Mouse (Mus musculus) layer of hippocampus, postnatal 10 days (tissue): ENCODE data around the gene Apmap. TPM values are rescaled to one million over a fixed set of nuclear protein-coding genes. Genes with fewer than 3 reads are reported as not detected.
"Not testable (repeated sequence)": the region's sequence is repeated elsewhere in the genome, so short reads cannot be mapped to it uniquely, and the experiment has no call there.

ENCODE experiments used
- DNase-seq, 2 experiments: peaks; one replicate each; pipeline ENCODE4 v3.0.0; 2021; ENCODE audit warnings: low spot score in 2 of 2
- total RNA-seq, 2 experiments: library from RNA; stranded (reverse); gene quantifications; 2 replicates each; pipeline ENCODE4 v1.2.3; 2021

The Apmap gene
- total RNA-seq, 2 experiments from 2014 or later = 48.9 to 53.0 TPM

- no peak for DNase-seq
Measured at GRCm38 (mm10) chr2:150623957-150624356, 15.6 kb upstream of the Apmap start.

GRCm38 (mm10) chr2:150621698-150622097 lies 13.3 kb upstream of the Apmap start:
- DNase-seq = no peak

- DNase-seq = no peak
Measured at GRCm38 (mm10) chr2:150610097-150610496, 1.7 kb upstream of the Apmap start.

DNA sequence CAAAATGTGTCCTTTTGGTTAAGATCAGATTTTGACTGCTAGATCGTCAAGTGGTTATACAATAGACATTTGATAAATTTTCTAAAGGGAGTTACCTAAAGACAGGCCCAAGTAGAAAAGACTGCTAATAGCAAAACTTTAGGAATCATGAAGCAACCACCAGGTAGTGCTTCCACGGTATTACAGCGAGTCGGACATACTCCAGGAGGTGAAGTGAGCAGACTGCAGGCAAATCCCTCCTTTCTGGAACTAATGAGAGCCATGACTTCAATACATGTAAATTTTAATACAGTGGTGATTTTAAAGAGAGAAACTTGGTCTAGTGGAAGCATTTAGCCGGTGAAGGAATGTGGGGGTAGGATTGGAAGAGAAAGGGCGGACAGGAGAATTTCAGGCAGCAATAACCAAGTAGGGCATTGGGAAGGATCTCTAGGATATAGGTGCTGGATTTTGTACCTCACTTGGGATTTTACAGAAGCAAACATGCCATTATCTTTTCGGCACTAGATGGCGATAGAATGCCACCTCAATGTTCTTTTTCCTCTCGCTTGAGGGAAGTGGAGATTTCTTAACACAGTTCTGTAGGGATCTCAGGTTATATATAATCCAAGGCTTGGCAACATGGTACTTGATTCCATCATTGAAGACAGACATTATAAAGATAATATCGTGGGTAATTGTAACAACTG lies 649 bp upstream of the Apmap start:
- DNase-seq = peak; percentile 72 to 75

GRCm38 (mm10) chr2:150607086-150607485 lies 1.3 kb downstream of the Apmap start:
- no peak for DNase-seq

DNA sequence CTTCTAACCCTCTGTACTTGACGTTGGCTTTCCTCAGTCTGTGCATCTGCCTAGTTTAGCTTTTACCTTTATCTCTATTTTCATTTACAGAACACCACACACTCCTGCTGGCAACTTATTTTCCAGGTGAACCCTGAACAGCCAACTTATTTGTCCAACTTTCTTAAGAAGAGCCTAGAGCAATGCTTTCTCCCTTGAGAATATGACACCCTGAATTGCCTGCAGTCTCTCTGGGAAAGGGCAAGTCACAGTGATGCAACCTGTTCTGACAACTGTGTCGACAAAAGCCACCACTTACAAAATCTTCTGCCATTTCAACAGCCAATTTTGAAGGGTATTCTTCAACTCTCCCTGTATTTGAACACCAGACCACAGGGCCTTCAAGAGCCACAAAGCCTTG lies 3.6 kb downstream of the Apmap start:
- DNase-seq = no peak

DNA sequence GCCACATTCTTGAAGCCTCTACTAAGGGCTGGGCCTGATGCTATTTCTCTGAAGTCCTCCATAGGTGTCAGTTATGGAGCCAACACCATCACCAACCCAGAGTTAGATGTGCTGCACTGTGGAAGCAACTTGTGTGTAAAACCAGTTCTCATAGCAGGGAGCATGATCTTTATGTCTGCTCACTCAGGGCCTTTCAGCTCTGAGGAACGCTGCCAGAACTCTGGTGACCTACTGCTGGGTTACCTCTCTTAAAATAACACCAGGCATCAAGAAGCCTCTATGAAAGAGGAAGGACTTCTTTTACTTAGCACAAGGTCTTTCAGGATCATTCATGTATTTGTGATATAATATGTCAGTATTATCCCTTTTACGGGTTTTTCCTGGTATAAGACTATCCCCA lies 6.2 kb downstream of the Apmap start:
- no peak for DNase-seq

DNA sequence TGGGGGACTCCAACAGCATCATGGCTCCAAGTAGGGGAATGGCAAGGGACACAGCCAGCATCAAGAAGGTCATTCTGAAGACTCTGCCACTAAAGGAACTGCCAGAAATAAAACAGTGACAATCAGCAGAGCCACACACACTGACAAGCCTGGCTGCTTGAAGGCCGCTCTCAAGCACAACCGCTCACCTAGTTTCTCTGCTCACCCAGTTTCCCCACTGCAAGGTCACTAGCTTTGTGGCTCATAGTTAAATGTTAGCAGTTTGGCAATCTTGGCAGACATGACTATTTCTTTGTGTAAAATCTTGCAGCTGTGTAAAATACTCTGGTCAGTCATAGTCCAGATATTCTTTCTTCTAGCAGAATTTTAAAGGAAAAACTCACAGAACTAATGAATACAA lies 8.1 kb downstream of the Apmap start:
- no peak for DNase-seq

- no peak for DNase-seq
Measured at GRCm38 (mm10) chr2:150595411-150596190, 12.8 kb downstream of the Apmap start.

DNA sequence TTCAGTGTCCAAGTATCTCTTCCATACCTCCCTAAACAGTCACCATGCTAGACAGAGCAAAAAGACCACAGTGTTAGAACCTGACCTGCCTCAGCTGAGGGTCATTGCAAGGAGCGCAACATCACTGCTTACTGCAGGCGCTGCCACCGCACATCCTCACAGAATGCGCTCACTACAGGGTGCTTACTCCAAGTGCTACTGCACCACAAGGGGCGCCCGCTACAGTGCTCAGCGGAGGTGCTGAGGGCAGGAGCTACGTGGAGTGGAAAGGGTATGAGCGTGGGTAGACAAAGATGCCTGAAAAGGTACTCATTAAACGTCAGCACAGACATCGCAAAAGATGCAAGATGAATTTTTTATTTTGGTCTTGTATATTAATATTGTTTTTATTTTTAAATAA lies 19.3 kb downstream of the Apmap start:
- DNase-seq = no peak

- no peak for DNase-seq
Measured at GRCm38 (mm10) chr2:150579628-150580027, 28.7 kb downstream of the Apmap start.

GRCm38 (mm10) chr2:150578603-150579002 lies 29.8 kb downstream of the Apmap start:
- DNase-seq = no peak

DNA sequence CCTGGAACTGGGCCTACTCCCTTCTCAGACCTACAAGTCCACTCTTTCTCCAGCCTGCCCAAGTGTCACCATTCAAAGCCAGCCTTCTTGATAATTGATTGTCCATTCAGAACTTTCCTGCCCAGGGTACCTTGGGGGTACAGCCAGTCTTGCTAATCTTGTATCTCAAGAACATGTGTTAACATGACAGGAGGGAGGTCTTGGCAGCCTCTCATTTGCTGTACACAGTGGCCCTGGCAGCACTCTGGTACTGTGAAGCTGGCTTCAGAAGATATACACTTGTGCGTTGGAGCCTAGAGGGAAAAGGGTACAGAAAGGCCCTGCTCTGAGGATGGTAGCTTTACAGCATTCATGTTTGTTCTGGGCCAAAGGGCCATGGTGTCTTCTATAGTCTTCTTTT lies 32.1 kb downstream of the Apmap start:
- DNase-seq = no peak

GRCm38 (mm10) chr2:150572463-150572862 lies 35.9 kb downstream of the Apmap start:
- DNase-seq = no peak

DNA sequence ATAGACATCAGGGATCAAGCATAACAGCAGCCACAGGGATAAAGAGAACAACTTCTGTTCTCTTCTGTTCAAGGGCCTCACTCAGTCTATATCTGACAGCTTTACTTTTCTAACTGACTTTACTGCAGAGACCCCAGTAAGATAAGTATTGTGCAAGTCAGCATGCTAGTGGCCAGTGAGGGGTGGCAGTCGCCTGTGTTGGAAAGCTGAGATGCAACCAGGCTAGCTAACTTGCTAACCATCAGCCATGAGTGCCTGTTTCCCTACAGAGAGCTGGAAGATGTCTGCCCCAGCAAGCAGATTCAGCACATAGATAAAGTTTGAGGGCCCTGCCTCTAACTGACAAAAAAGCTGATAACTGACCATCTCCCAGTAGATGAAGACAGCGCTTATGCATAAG lies 37.6 kb downstream of the Apmap start:
- DNase-seq = no peak

DNA sequence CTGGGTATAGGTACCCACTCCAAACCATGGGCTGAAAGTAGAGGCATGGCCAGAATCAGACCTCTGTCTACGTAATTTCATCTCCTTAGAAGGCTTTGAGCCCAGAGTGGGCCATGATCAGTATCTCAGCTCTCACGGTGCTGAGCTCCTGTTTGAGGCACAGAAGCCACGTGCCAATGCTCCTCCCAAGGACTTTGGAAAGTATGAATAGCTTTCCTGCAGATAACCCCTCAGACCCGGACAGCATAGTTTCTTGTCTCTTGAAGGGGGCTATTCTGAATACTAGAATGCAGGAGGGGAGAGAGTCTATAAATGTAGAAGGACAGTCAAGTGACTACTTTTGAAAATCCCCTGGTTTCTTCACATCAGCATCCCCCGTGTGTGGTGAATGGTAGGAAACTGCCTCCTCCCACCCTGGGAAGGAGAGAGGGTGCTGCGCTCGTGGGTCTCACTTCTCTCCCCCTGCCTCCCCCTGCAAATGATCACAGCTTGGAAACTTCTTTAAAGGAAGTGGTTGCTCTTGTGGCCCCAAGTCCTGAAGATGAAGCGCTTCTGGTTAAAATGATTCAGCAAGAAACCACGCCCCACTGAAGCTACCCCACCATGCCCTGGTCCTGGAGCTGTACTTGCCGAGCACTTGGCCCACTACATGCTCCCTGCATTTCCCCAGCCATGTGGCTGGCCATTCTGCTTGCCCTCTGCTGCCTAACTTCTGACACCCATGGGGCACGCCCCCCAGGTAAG lies 38.3 kb downstream of the Apmap start, which contains the start of gene Cst7:
TSS of gene Cst7 (plus strand) at position 569 of the 744 bp plus-strand sequence.
- DNase-seq = no peak

GRCm38 (mm10) chr2:150567051-150567450 lies 41.3 kb downstream of the Apmap start:
- peak in 1 of 2 experiments; percentile 25 for DNase-seq

DNA sequence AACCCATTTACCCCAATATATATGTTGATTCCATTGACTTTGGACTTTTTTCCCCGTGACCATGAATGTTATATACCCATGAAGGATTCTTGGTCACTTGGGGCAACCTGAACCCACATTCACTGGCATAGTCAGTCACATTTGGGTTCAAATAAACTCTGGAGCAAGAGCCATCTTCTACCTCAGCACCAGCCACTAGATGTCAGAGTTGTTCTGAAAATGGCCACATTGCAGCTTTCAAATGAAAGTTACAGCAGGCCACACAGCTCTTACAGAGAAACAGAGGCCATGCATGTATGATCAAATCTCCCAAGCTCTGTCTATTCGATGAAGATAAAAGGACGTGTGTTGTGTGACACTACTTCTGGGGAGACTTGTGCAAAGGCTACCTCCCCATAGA lies 49.8 kb downstream of the Apmap start:
- peak; percentile 44 to 49 for DNase-seq

DNA sequence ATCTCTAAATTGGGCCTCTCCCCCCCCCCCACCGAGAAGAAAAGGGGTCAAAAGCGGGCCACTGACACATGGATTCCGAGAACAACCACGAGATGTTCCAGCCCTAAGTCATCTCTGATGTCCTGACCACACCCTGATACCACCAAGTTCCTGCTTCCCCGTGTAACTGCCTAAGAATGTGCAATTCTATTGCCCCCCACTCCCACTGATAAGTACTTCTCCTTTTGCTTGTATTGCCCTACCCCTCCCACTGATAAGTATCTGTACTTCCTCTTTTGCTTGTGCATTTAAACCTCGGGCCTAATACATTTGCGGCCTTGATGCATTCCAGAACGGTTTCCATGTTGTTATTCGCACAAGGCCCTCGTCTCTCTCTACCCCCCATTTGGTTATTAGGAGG lies 58.8 kb downstream of the Apmap start:
- not testable (repeated sequence) for DNase-seq
